Mouse (Mus musculus) layer of hippocampus, adult 18-20 months (tissue): ENCODE data around the gene Ehd3. TPM values are rescaled to one million over a fixed set of nuclear protein-coding genes. Genes with fewer than 3 reads are reported as not detected.
"Not testable (repeated sequence)": the region's sequence is repeated elsewhere in the genome, so short reads cannot be mapped to it uniquely, and the experiment has no call there.

Source experiments
- DNase-seq, 2 experiments: peaks; one replicate each; pipeline ENCODE4 v3.0.0; 2022; ENCODE audit warnings: low spot score in 2 of 2
- total RNA-seq, 2 experiments: library from RNA; stranded (reverse); gene quantifications; 2 replicates each; pipeline ENCODE4 v1.2.3; 2021

Gene Ehd3
- total RNA-seq, 2 experiments from 2014 or later = 138 to 145 TPM

DNA sequence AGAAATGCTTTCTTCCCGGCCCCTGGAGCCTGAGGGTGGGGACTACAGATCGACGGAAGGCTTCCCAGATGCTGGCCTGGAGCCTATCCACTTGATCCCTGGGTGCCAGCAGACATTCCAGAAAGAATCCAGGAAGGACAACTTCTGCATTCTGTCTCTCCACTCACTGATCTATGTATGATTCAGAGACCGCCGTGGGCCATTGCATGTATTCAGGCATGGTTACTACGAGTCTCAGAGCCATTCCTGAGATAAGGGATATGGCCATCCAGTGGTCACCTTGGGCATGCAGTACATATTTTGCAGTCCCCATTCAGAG, 20.0 kb downstream of the Ehd3 start:
- DNase-seq = no peak

GRCm38 (mm10) chr17:73826106-73826505, 22.2 kb downstream of the Ehd3 start:
- no peak for DNase-seq

GRCm38 (mm10) chr17:73827446-73827845, 23.5 kb downstream of the Ehd3 start:
- DNase-seq = no peak

GRCm38 (mm10) chr17:73830511-73830910, 26.6 kb downstream of the Ehd3 start:
- peak; percentile 75 to 84 for DNase-seq

DNA sequence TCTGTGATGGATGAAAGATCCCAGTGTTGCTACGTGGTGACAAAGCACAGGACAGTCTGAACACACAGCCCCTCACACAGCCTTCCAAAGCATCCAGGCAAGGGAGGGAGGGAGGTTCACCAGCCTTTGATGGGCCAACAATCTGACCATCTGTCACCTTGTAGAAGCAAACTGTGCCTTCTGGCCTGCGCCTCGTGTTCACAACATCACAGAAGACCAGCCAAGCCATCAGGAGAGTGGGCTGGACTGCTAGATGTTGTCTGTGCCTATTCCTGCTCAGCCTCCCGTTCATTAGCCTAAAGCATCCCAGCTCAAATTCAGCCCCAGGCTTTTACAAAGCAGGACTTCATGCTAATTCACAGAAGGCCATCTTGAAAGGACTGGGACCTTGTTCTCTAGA, 27.5 kb downstream of the Ehd3 start:
- DNase-seq = peak; percentile 87 to 95

DNA sequence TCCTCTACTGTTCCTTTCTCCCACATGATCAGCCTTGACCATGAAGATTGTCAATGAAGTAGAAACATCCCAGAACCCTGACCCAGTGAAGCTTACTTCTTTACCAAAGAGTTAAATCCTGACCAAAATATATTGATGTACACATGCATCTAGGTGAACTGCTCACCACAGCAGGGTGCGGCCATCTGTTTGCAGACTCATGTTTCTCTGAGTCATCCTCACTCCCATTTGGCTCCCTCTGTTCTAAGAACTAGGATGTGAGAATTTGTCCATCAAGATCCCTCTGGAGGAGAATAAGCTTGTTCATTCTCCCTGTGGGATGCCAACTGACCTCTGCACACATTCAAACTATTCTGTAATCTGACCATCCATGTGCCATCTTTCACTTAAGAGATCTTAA, 29.0 kb downstream of the Ehd3 start:
- no peak for DNase-seq

GRCm38 (mm10) chr17:73833474-73833873, 29.5 kb downstream of the Ehd3 start:
- no peak for DNase-seq

- DNase-seq = no peak
Measured at GRCm38 (mm10) chr17:73836601-73837000, 32.7 kb downstream of the Ehd3 start.

DNA sequence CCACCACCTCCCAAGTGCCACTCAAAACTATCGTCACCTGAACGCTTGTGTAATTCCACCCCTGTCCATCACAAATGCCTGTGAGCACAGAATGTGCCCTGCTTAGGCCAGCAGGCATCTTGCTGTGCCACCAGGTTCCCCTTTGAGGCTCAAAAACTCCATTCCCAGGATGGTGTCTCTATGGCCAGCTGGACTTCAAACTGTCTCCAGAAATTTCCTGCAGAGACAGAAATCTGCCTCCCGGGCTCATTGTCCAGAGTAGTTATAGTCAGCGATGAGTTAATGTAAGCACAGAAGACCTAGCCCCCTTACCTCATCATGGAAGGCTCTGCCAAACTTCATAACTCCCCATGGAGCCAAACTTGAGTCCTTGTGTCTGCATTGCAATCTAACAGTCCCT, 33.3 kb downstream of the Ehd3 start:
- no peak for DNase-seq

GRCm38 (mm10) chr17:73839086-73839835, 35.3 kb downstream of the Ehd3 start:
- no peak for DNase-seq

DNA sequence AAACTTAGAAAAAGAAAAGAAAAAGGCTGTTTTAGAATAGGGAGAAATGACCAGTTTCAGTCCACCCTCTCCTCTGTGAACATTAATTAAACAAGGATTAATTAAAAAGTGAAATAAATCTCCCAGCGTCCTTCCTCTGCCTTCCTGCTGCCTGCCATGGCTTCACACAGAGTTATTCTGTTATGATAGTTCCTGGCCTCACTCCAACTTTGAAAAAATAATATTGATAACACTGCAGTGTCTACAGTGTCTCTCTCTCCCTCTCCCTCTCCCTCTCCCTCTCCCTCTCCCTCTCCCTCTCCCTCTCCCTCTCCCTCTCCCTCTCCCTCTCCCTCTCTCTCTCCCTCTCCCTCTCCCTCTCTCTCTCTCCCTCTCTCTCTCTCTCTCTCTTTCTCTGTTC, 35.9 kb downstream of the Ehd3 start:
- DNase-seq = not testable (repeated sequence)

DNA sequence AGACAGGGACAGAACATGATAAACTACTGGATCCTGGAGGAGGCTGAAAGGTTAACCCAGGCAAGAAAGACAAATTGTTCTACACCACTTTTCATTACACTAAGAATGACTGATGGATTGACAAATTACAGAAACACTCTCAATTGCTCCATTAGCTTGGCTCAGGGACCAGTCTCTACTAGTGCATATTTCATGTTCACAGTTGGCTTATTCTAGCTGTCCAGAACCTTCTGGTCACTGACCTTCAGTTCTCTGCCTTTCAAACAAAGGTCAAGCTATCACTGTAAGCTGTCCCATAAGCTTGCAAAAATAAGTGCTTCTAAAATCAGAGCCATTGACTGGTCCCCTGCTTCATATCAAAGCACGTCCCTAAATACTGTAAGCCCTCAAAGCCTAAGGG, 39.0 kb downstream of the Ehd3 start:
- DNase-seq = no peak

- no peak for DNase-seq
Measured at GRCm38 (mm10) chr17:73845632-73846031, 41.7 kb downstream of the Ehd3 start.

DNA sequence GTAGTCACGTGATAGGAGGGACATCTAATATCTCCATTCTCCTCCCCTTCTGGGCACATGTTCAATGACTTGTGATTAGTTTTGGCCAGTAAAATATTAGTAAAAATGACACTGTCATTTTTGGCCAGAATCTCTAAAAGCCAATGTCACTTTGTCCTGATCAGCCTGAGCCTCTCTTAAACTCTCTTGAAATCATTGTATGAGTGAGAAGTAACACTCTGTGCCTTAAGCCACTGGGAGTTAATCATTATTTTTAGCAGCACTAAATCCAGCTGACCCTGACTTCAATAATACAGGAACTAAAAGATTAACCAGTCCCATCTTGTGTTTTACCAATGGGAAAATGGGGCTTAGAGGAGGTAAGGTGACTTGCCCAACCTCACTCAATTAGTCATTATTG, 43.5 kb downstream of the Ehd3 start:
- DNase-seq = no peak

- no peak for DNase-seq
Measured at GRCm38 (mm10) chr17:73853041-73853440, 49.1 kb downstream of the Ehd3 start.

DNA sequence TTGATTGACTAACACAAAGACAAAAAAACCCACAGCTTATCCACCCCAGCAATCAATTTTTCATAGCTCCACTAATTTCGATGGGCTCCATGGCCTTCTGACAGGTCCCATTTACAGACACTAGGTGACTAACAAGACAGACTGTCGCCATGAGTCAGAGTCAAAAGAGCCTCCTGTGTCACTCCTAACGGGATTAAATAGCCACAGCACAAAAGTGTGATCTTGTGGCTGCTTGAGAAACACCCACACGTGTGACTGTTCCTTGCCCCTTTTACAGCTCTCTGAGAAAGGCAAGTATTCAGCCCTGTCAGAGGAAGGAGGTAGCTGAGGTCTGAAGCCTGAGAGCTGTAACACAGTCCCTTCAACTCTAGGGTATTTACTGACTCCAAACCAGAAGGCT, 49.8 kb downstream of the Ehd3 start:
- no peak for DNase-seq

DNA sequence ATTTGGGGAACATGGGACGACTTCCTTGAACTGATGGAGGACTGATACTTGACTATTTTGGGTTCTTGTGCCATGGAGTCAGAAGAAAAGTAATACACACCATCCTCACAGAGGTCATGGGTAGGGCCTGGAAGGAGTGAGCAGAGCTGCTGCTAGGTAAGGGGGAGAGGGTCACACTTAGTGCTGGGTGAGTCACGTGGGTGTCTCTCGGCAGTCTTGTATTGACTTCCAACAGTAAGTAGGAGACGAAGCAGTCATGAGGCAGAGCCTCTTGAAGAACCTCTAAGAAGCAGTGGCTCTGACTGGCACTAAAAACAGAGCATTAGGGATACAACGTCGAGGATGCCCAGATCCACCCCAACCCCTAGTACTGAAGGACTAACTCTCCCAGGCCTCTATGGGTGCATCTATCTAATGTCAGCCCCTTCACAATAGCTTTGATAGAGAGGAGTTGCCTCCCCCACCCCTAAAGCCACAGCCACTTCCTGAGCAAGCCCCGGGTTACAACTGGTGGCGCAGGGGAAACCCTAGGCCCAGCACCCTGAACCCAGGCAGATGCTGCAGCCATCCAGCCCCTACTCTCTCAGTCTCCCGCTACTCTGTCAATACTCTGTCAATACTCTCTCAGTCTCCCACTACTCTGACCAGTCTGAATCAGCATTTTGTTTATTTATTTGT, 65.2 kb downstream of the Ehd3 start:
- no peak for DNase-seq

DNA sequence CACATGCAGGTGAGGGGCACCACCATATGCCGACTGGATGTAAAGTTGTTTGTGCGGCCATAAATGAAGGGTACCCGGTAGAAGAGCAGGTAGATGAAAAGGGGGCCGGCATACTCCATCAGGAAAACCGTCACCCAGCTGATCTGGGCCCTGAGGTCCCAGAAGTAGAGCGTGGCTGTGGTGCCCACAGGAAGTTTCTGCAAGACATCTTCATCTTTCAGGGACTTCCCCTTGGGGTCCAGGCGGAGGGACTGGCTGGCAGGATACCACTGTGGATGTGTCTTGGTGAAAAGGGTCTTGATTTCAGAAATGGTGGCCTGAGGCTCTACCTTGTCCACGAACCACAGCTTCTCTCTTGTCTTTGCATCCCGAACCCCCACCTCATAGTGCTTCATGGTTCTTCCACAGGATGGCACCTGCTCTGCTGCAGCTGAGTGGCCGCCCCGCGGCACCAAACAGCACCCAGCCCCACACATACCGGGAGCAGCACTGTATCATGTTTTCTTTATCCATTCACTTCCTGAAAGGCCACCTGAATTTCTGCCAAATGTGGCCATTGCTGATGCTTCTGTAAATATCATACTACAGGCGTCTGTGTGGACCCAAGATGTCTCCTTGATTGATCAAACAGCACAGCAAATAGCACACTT, 67.1 kb downstream of the Ehd3 start:
- no peak for DNase-seq

- DNase-seq = no peak
Measured at GRCm38 (mm10) chr17:73875268-73875667, 71.3 kb downstream of the Ehd3 start.

DNA sequence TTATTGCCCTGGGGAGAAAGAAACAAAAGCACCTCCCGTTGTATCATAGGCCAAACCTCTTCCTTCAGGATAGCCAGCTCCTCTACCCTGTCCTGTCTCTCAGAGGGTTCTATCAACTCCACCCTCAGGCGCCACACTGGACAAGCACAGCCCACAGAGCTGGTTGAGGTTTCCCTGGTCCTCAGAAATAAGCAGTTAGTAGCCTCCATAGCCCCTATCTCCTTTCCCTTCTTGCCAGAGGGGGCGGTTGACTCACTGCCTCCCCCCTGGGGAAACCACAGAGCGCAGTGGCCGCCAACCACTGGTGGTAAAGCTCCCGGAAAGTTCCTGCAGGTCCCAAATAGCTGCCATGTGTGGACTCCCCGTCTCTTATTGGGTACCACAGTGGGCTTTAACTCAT, 71.7 kb downstream of the Ehd3 start:
- DNase-seq = no peak

DNA sequence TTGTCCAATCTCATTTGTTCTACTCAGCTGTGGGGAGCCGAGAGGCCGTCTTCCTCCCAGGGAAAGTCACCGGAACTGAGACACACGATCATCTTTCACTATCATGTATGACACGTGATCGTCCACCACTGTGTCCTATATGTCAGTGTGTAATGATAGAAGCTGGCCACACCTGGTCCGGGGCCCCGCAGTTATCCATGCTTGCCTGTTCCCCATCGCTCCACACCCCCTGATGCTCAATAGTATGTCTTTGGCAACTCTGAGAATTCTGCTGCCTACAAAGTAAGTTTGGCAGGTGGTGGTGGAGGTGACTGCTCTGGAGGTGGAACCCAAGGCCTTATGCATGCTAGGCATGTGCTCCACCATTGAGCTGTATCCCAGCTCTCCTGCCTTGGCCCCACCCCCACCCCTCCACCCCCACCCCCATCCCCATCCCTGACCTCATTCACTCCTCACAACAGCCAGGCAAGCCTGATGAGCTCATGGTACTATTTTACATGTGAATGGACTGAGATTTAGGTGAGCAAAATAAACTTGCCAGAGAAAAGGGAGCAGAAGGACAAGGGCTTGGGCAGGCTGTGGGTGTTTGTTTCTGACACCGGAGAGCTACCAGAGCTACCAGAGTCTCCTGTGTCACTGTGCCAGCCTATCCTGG, 75.5 kb downstream of the Ehd3 start:
- DNase-seq = no peak

- no peak for DNase-seq
Measured at GRCm38 (mm10) chr17:73880286-73880685, 76.4 kb downstream of the Ehd3 start.
